Mouse (Mus musculus): ENCODE data around the gene Eya3. TPM values are rescaled to one million over a fixed set of nuclear protein-coding genes. Genes with fewer than 3 reads are reported as not detected.

Gene Eya3
- polyA plus RNA-seq, 1 experiment = 24.4 TPM

- DNase-seq (ENCODE audit: extremely low spot score in 1 of 2, low spot score in 1 of 2) = no peak
These were observed 465 bp downstream of the Eya3 start for GRCm38 (mm10) chr4:132639191-132639713.

- no peak for DNase-seq (ENCODE audit: extremely low spot score in 1 of 2, low spot score in 1 of 2)
These were observed 8.7 kb downstream of the Eya3 start for GRCm38 (mm10) chr4:132647439-132647838.

GRCm38 (mm10) chr4:132649271-132649999 is 10.6 kb downstream of the Eya3 start:
- DNase-seq (ENCODE audit: extremely low spot score in 1 of 2, low spot score in 1 of 2) = no peak

- DNase-seq (ENCODE audit: extremely low spot score in 1 of 2, low spot score in 1 of 2) = peak in 1 of 2 experiments; percentile 36
These were observed 14.1 kb downstream of the Eya3 start for GRCm38 (mm10) chr4:132652842-132653241.

- no peak for DNase-seq (ENCODE audit: extremely low spot score in 1 of 2, low spot score in 1 of 2)
These were observed 15.0 kb downstream of the Eya3 start for GRCm38 (mm10) chr4:132653799-132654198.

GRCm38 (mm10) chr4:132655290-132655689 is 16.5 kb downstream of the Eya3 start:
- DNase-seq (ENCODE audit: extremely low spot score in 1 of 2, low spot score in 1 of 2) = no peak

- no peak for DNase-seq (ENCODE audit: extremely low spot score in 1 of 2, low spot score in 1 of 2)
These were observed 20.3 kb downstream of the Eya3 start for GRCm38 (mm10) chr4:132659106-132659505.

- DNase-seq (ENCODE audit: extremely low spot score in 1 of 2, low spot score in 1 of 2) = no peak
These were observed 33.9 kb downstream of the Eya3 start for GRCm38 (mm10) chr4:132672697-132673096.

- DNase-seq (ENCODE audit: extremely low spot score in 1 of 2, low spot score in 1 of 2) = peak in 1 of 2 experiments; percentile 60
These were observed 38.2 kb downstream of the Eya3 start for GRCm38 (mm10) chr4:132676771-132677539.

GRCm38 (mm10) chr4:132689634-132690033 is 50.8 kb downstream of the Eya3 start:
- no peak for DNase-seq (ENCODE audit: extremely low spot score in 1 of 2, low spot score in 1 of 2)

- no peak for DNase-seq (ENCODE audit: extremely low spot score in 1 of 2, low spot score in 1 of 2)
These were observed 54.6 kb downstream of the Eya3 start for GRCm38 (mm10) chr4:132693366-132693765.

GRCm38 (mm10) chr4:132702076-132702475 is 63.3 kb downstream of the Eya3 start:
- DNase-seq (ENCODE audit: extremely low spot score in 1 of 2, low spot score in 1 of 2) = no peak

GRCm38 (mm10) chr4:132706885-132707284 is 68.1 kb downstream of the Eya3 start:
- DNase-seq (ENCODE audit: extremely low spot score in 1 of 2, low spot score in 1 of 2) = peak in 1 of 2 experiments; percentile 24

- no peak for DNase-seq (ENCODE audit: extremely low spot score in 1 of 2, low spot score in 1 of 2)
These were observed 74.4 kb downstream of the Eya3 start for GRCm38 (mm10) chr4:132713181-132713580.

GRCm38 (mm10) chr4:132718251-132718650 is 79.5 kb downstream of the Eya3 start:
- DNase-seq (ENCODE audit: extremely low spot score in 1 of 2, low spot score in 1 of 2) = no peak

GRCm38 (mm10) chr4:132728233-132728632 is 89.4 kb downstream of the Eya3 start:
- no peak for DNase-seq (ENCODE audit: extremely low spot score in 1 of 2, low spot score in 1 of 2)

- no peak for DNase-seq (ENCODE audit: extremely low spot score in 1 of 2, low spot score in 1 of 2)
These were observed 92.8 kb downstream of the Eya3 start for GRCm38 (mm10) chr4:132731616-132732015.

- peak in 1 of 2 experiments; percentile 43 for DNase-seq (ENCODE audit: extremely low spot score in 1 of 2, low spot score in 1 of 2)
These were observed 93.4 kb downstream of the Eya3 start, which contains the start of gene Xkr8 for GRCm38 (mm10) chr4:132732148-132732684. Xkr8 (minus strand) TSS chr4:132732546.

GRCm38 (mm10) chr4:132733071-132733770 is 94.4 kb downstream of the Eya3 start:
- DNase-seq (ENCODE audit: extremely low spot score in 1 of 2, low spot score in 1 of 2) = no peak

GRCm38 (mm10) chr4:132734766-132735165 is 96.0 kb downstream of the Eya3 start:
- DNase-seq (ENCODE audit: extremely low spot score in 1 of 2, low spot score in 1 of 2) = no peak

GRCm38 (mm10) chr4:132735389-132735788 is 96.6 kb downstream of the Eya3 start:
- peak in 1 of 2 experiments; percentile 50 for DNase-seq (ENCODE audit: extremely low spot score in 1 of 2, low spot score in 1 of 2)
